Mouse (Mus musculus) lung, postnatal 0 days (tissue): Measurements from ENCODE around the gene Cda. TPM values are rescaled to one million over a fixed set of nuclear protein-coding genes. Genes with fewer than 3 reads are reported as not detected.

Experiments
- ATAC-seq: fragments of 200-750 bp; cut with Nextera tagmentation; 2 replicates; pipeline ENCODE4 v1.8.0; 2017; ENCODE audit warnings: moderate library complexity
- DNase-seq: peaks from one replicate; pipeline ENCODE4 v3.0.0-alpha.2; 2016; ENCODE audit warnings: low spot score
- H3K27ac ChIP-seq: fragments of 300-500 bp; sonication (generic); 2 replicates; pipeline ENCODE4 v1.5.1; 2014; ENCODE audit warnings: antibody characterized with exemption, mild to moderate bottlenecking, low read length, mixed read lengths
- H3K27me3 ChIP-seq: fragments of 300-500 bp; sonication (generic); replicated peaks from 2 replicates; pipeline ENCODE4 v1.6.1; 2014; ENCODE audit warnings: low read length, mixed read lengths; ENCODE audit not compliant: insufficient read depth
- H3K36me3 ChIP-seq: fragments of 300-500 bp; sonication (generic); 2 replicates; pipeline ENCODE4 v1.6.1; 2014; ENCODE audit warnings: low read length, mixed read lengths; ENCODE audit not compliant: insufficient read depth
- H3K4me1 ChIP-seq: fragments of 300-500 bp; sonication (generic); 2 replicates; pipeline ENCODE4 v1.6.1; 2014; ENCODE audit warnings: antibody characterized with exemption, low read depth, low read length, mixed read lengths; ENCODE audit not compliant: insufficient read depth
- H3K4me2 ChIP-seq: fragments of 300-500 bp; sonication (generic); replicated peaks from 2 replicates; pipeline ENCODE4 v1.6.1; 2014; ENCODE audit warnings: low read depth, mild to moderate bottlenecking, low read length, moderate library complexity, mixed read lengths
- H3K4me3 ChIP-seq: fragments of 300-500 bp; sonication (generic); 2 replicates; pipeline ENCODE4 v1.5.1; 2014; ENCODE audit warnings: low read depth, low read length
- H3K9ac ChIP-seq: fragments of 300-500 bp; sonication (generic); replicated peaks from 2 replicates; pipeline ENCODE4 v1.6.1; 2014; ENCODE audit warnings: low read depth, mild to moderate bottlenecking
- H3K9me3 ChIP-seq: fragments of 300-500 bp; sonication (generic); 2 replicates; pipeline ENCODE4 v1.6.1; 2016; ENCODE audit warnings: low read length, mixed read lengths
- CTCF ChIP-seq: IDR thresholded peaks from 2 replicates; pipeline ENCODE4 v1.5.1; 2016; ENCODE audit warnings: antibody characterized with exemption, mild to moderate bottlenecking
- EP300 ChIP-seq: IDR thresholded peaks from 2 replicates; pipeline ENCODE4 v1.6.1; 2016; ENCODE audit warnings: antibody characterized with exemption, mild to moderate bottlenecking, control low read depth
- WGBS: fragments of 180-500 bp; shearing (Covaris S2); extraction: QIAGEN DNeasy Blood & Tissue Kit; methylation state at CpG from one replicate; pipeline ENCODE4 v1.1.7; 2014; 5-methylcytosine and 5-hydroxymethylcytosine counted together
- microRNA-seq: library from miRNA; unstranded; fragments of <30 nt; microRNA quantifications from one replicate; pipeline ENCODE4, GENCODE M21; 2016
- polyA plus RNA-seq: library from polyadenylated mRNA; unstranded; fragments of >200 nt; fragmentation: Nextera tagmentation; extraction: Ambion mirVana; gene quantifications from 2 replicates; pipeline ENCODE4 v1.2.1, GENCODE M21; 2015

The Cda gene
- polyA plus RNA-seq, 1 experiment from 2014 or later = 16.0 TPM

DNA sequence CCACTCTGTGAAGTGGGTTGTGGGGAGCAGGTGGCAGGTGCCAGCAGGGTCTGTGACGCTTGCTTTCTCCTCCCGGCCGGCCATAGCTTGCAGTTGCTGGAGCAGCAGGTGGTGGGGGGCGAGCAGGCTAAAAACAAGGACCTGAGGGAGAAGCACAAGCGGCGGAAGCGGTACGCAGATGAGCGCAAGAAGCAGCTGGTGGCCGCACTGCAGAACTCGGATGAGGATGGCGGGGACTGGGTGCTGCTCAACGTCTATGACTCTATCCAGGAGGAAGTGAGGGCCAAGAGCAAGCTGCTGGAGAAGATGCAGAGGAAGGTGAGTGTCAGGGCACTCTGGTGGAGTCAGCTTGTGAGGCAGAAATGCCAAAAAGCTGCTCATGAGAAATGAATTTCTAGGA, 75.8 kb downstream of the Cda start:
- Histone ChIP-seq H3K4me3 (no peak overlapping the region), H3K4me2 (no peak overlapping the region), H3K4me1 (no peaks in the 10 kb centered on the region), H3K9ac (no peak overlapping the region), H3K27me3 (no peaks in the 10 kb centered on the region), H3K27ac (no peak overlapping the region), H3K36me3 (no peaks in the 10 kb centered on the region), H3K9me3 (no peaks in the 10 kb centered on the region)
- TF ChIP-seq EP300 (no peak), CTCF (no peak)
- DNase-seq (no peak), ATAC-seq (no peak)
- WGBS = 87% methylated on average over 13 of the region's 13 CpGs

DNA sequence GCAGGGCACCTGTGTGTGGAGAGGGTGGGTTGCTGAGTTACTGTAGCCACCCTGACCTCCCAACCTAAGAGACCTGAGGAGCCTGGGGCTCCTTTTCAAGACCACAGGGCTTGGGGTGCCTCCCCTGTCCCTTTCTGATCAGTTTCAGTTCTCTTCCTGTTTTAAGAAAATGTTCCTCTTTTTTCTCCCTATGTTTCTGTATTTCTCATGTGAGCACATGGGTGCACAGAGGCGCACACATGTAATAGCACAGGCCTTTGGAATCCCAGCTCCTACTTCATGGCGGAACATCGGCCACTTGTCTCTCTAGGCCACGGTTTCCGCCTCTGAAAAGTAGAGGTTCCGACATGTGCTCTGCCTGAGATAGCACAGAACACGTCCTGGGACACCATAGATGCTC, 79.1 kb downstream of the Cda start:
- Histone ChIP-seq H3K27ac (no peak overlapping the region), H3K36me3 (no peaks in the 10 kb centered on the region), H3K4me1 (no peaks in the 10 kb centered on the region), H3K9me3 (no peaks in the 10 kb centered on the region), H3K9ac (no peak overlapping the region), H3K4me3 (no peak overlapping the region), H3K4me2 (no peak overlapping the region), H3K27me3 (no peaks in the 10 kb centered on the region)
- WGBS = 80% methylated on average over 7 of the region's 7 CpGs
- ATAC-seq (no peak), DNase-seq (no peak)
- TF ChIP-seq CTCF (no peak), EP300 (no peak)

Small RNA genes lying within 50 kb of the gene (microRNA-seq; reads per million reads assigned to microRNA genes)
- not detected for gene Gm27646
- gene Mir7019 = 0.73 reads per million

Other genes starting within 250 kb of the Cda start
- gene Hp1bp3, start 151.7 kb downstream of the Cda start, polyA plus RNA-seq = 129 and 135 TPM in 2 replicates
- gene Sh2d5, start 117.6 kb downstream of the Cda start, polyA plus RNA-seq = 0.14 and 0.18 TPM in 2 replicates
- gene Kif17, start 117.6 kb downstream of the Cda start, polyA plus RNA-seq = 0.37 and 1.1 TPM in 2 replicates
- gene Ddost, start 63.3 kb downstream of the Cda start, polyA plus RNA-seq = 184 and 195 TPM in 2 replicates
- 129 and 144 TPM in 2 replicates for gene Pink1, start 41.7 kb downstream of the Cda start, polyA plus RNA-seq
- 0.05 TPM in 1 of 2 replicates, not detected in the other for gene Fam43b, start 28.5 kb upstream of the Cda start, polyA plus RNA-seq
- 12.3 and 13.1 TPM in 2 replicates for gene Mul1, start 66.7 kb upstream of the Cda start, polyA plus RNA-seq
- 10.9 and 12.7 TPM in 2 replicates for gene Camk2n1, start 86.3 kb upstream of the Cda start, polyA plus RNA-seq